Mouse (Mus musculus) thymus, adult 2 months (tissue): Measurements from ENCODE around the gene Car12.

Experiments
- CTCF ChIP-seq: fragments of 200-500 bp; IDR thresholded peaks from 2 replicates; pipeline ENCODE4 v1.5.1; 2012; ENCODE audit warnings: mild to moderate bottlenecking, control low read depth, low read length, moderate library complexity, borderline replicate concordance; ENCODE audit not compliant: control insufficient read depth, poor library complexity, insufficient read depth; ENCODE audit errors: extremely low read depth
- POLR2A ChIP-seq: fragments of 200-500 bp; IDR thresholded peaks from 2 replicates; pipeline ENCODE4 v1.6.1; 2012; ENCODE audit warnings: mild to moderate bottlenecking, low read length, control low read depth, moderate library complexity; ENCODE audit not compliant: control insufficient read depth, poor library complexity, insufficient read depth; ENCODE audit errors: extremely low read depth

GRCm38 (mm10) chr9:66715361-66715760, 1.9 kb downstream of the Car12 start:
- no peak for TF ChIP-seq CTCF
- TF ChIP-seq POLR2A: no peak
